Mouse (Mus musculus) left cerebral cortex, postnatal 25 days (tissue): ENCODE data around the gene Cldn5. TPM values are rescaled to one million over a fixed set of nuclear protein-coding genes. Genes with fewer than 3 reads are reported as not detected.

Experiments
- DNase-seq, 2 experiments: peaks; one replicate each; pipeline ENCODE4 v3.0.0; 2022; ENCODE audit warnings: low spot score in 2 of 2, mixed read lengths in 1 of 2
- intact Hi-C: fragments of 180-260 bp; cut with DNase I; formaldehyde crosslinking; loops from one replicate; pipeline ENCODE4 v1.15.1; 2025
- total RNA-seq, 2 experiments: library from RNA; stranded (reverse); gene quantifications; 2 replicates each; pipeline ENCODE4 v1.2.3; 2021

Cldn5 gene
- total RNA-seq, 2 experiments from 2014 or later, result 51.1 to 67.2 TPM

DNA sequence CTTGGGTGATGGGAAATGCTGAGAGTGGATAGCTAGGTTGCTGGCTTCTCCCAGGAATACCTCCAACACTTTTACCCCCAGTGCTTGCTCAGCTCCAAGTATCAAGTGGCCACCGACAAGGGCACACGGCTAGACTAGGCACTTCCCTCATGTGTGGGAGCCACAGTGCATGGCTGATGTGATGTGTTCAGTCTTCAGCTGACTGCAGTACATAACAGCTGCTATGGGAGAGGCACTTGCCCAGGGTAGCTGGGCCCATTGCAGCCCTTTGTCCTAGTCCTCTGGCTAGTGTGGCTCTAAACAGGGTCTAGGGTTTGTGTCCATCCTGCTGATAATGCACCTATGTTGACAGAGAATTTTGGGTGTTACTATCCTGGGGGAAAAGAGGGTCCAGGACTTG is 1.8 kb downstream of the Cldn5 start:
- intact Hi-C loops, result loop anchor here (5.0 kb wide), 1 partner anchor 46 kb away; no protein-coding TSS in a partner anchor
- DNase-seq, result no peak

DNA sequence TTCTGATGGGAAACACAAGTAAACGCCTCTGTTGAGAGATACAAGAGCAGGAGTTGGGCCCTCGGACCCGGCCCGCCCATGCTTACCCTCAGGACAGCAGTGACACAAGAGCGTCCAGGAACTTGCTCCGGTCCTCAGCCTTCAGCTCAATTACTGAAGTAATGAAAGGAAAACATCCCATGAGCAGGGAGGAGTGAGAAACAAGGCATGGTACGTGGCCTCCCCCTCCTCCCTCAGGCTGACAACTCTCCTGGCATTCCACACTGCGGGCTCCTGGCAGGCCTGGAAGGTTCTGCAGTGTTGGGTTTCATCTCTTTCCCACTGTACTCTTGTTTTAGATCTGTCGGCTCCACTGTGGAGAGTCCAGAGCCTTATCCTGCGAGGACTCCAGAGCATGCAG is 5.2 kb downstream of the Cldn5 start:
- no peak for DNase-seq

DNA sequence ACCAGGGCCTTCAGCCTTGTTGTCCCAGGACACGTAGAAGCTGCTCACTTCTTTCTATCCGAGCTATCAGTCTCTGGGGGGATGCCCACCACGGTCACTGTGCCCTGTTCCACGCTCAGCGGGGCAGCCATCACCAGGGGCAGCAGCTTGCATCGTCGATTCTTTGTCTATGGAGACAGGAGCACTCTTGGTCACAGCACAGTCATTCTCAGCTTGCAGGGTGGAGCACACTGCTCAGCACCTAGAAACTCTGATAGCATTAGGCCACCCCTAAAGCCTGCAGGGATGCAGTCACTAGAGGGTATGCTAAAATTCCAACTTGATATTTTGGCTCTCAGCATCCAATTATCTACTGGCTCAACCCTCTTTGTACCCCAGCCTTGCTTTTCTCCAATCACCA is 8.4 kb downstream of the Cldn5 start:
- intact Hi-C loops, result no loop called here
- no peak for DNase-seq

More for the DNA sequence above, 5.2 kb downstream of the Cldn5 start:
- intact Hi-C loops, result no loop called here

DNA sequence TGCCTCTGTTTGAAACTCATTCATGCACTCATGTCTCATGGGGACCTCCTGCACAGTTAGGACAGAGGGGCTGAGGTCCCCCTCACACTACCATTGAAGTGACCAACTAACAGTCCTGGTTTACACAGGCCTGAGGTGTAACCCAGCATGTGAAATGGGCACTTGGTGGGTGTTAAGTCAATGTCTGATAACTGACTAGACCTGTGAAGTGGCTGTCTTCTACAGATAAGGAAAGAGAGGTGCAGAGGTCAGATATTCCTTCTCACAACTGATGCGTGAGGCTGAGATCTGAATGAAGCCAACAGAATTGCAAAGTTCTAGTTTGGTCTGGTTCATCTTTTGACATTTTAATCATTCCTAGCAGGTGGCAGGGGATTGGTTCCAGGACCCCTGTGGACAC is 8.8 kb downstream of the Cldn5 start:
- DNase-seq, result no peak
- intact Hi-C loops, result no loop called here

DNA sequence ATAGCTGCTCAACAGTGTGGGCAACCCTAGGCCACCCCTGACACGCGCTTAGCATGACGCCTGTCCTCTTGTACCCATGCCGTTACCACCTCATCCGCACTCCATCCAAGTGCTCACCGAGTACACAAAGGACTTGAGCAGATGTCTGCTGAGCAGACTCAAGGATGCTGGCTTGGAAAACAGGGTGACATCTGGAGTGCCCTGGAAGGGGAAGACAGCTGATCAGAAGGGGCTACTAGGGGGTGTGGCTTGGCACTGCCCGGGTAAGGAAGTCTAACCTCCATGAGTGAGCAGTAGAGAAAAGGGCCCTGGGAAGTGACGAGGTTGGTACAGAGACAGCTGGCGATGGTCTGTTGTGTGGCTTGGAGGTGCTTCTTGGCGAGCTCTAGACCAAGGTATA is 10.0 kb downstream of the Cldn5 start:
- DNase-seq, result no peak
- intact Hi-C loops, result no loop called here

DNA sequence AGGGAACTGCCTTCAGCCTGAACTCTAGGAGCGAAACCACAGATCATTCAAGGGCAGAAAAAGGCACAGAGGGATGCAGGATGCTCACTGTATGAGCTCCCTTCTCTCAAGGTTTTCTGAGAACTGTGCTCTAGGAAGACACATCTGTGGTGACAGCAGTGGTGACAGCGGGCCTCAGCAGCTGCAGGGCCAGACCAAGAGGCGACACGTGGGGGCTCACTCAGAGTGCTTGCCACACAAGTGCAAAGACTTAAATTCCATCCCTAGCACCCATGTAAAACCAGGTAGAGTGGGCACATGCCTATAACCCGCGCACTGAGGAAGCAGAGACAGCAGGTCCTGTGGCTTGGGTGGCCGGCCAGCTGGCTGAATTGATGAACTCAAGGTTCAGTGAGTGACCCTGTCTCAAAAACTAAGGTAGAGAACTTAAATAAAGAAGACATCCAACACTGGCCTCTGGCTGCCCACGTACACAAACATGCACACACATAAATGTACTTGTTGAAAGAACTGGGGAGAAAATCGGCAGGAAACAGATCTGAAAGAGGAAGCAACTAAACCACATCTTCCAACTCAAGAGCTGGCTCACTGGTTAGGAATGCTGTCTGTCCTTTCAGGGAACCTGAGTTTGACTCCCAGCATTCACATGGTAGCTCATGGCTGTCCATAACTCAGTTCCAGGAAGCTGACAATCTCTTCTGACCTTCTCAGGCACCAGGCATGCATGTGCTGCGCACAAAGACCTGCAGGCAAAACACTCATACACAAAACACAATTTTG is 12.2 kb downstream of the Cldn5 start:
- DNase-seq, result no peak
- intact Hi-C loops, result no loop called here

DNA sequence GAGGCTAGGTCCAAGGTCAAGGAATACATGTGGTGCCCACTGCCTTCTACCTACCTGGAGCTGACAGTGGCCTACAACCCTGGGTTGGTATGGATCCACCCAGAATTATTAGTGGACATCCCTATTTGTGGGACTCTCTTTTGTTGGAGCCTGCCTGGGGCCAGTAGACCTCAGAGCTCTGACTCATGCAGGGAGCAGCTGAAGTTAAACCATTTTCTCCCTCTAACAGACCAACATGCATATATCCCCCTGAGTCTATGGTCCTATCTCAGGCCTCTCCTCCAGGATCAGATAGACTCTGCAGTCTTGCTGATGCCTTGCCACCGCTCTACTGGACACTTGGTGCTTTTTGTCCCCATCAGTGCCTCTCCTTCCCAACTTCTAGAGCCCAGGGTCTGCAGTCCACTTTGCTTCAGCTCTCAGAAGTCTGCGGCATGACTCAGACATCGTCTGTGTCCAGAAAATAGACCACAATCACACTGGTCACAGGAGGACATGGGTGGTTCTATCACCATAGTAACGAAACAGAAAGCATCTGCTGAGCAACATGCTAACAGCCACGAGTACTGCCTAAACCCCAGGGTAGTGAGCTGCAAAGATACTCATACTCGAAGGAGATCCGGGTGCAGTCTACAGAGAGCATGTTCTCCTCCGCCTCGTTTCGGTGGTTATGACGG is 18.7 kb downstream of the Cldn5 start:
- peak; percentile 23 to 76 for DNase-seq
- intact Hi-C loops, result loop anchor here (5.0 kb wide), 1 partner anchor 353 kb away; no protein-coding TSS in a partner anchor

DNA sequence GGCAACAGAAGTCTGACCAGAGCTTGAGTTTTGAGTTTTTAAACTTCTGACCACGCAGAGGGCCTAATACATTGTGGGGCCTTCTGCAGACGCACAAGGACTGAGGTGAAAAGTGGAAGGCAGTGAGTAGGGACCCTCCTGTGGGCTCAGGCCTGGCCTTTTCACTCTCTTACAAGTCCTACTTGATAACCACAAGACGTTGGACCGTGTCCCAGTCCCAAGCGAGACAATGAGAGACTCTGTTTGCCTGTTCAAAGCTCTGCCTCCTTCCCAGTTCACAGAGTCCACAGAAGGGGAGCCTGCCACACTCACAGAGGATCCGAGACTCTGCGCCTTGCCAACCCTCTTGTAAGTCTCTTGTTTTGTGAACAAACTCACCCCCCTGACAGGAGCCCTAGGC is 20.0 kb downstream of the Cldn5 start:
- intact Hi-C loops, result loop anchor here (5.0 kb wide), 1 partner anchor 354 kb away; no protein-coding TSS in a partner anchor
- DNase-seq, result no peak

DNA sequence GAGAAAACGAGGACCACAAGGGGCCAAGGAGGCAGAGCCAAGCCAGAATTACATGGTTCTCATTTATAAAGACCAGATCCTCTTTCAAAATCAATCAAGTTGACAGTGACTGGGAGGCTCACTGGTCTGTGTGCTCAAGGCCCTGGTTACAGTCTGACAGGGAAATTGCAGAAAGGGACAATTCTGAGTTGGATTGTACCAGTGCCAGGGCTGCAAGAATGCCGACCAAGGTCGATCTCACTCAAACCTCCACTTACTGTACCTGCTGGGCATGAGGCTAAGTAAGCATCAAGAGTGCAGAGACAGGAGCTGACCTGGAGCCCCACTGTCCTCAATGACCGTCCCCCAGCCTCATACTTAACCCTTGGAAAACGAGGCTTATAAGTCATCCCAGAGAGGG is 21.5 kb downstream of the Cldn5 start:
- intact Hi-C loops, result loop anchor here (1.0 to 5.0 kb wide), 3 partner anchors 102 to 356 kb away; partner anchors contain the start of gene Gm49601
- DNase-seq, result no peak

DNA sequence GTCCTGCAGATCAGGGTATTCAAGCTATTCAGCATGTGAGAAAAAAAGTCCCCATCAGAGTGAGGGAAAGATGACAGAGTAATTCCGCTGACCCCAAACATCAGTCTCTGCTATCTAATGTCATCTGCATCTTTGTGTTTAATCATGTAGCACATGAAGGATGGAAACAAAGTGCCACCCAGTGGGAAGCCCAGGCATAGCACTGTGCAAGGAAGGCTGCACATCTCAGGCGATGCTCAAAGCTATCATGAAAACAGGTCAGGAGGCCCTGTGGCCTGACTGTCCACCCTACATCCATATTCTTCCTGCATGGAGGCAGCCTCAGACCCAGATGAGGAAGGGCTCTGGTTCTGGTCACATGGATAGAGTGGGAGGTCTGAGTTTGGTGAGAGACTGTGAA is 22.2 kb downstream of the Cldn5 start:
- peak; percentile 78 to 82 for DNase-seq
- intact Hi-C loops, result loop anchor here (1.0 to 5.0 kb wide), 3 partner anchors 103 to 357 kb away; partner anchors contain the start of gene Gm49601

DNA sequence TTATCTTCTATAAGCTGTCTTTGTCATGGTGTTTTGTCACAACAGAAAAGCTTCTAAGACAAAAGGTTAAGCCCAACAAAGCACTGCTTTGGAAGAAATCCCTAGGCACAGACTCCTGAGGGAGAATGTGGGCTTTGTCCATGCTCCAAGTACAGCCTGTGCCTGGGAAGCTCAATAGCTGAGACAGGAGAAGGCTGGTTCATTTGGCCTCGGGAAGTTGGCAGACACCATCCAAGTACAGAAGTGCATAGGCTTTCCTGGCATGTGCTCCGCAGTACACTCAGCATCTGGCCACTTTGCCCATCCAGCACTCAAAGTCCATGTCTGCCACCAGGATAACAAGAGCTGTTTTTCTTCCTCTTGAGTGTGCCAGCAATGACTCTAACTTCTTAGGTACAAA is 29.1 kb downstream of the Cldn5 start:
- intact Hi-C loops, result no loop called here

DNA sequence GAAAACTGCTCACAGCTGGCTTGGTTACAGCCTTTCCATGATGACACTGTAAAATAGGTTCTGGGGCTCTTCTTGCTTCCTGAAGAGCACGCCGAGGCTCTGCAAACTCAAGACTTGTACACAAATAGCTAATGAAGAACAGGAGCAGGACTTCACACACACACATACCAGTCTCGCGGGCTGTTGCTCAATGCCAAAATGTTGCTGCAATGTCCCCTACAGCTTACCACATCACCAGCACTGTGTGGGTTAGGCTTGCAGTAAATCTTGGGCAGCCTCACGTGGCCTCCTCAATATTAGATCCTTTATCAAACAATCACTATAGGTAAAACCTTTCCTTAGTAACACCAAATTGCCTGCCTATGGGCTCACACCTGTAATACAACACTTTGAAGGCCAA is 32.4 kb downstream of the Cldn5 start:
- no peak for DNase-seq
- intact Hi-C loops, result no loop called here

More for the DNA sequence above, 29.1 kb downstream of the Cldn5 start:
- DNase-seq, result no peak

DNA sequence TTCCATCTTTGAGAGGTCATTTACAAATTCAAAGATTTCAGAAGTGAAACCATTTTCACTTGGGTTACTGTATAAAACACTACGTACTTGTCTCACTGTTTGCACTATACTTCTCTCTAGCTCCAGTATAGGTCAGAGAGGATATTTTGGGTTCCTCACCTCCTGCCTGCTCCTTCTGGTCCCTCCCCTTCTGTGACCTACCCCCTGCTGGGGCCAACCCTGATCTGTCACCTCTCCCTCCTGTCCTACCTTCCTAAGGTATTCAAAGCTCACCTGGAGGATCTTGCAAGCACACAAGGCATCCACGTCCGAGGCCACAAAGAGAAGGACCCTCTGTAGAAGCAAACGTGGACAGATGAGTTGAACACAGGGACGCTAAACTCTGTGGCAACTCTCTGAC is 34.4 kb downstream of the Cldn5 start:
- no peak for DNase-seq
- intact Hi-C loops, result loop anchor here (5.0 kb wide), 1 partner anchor 66 kb away; the partner anchor contains the start of genes Hira and Mrpl40

DNA sequence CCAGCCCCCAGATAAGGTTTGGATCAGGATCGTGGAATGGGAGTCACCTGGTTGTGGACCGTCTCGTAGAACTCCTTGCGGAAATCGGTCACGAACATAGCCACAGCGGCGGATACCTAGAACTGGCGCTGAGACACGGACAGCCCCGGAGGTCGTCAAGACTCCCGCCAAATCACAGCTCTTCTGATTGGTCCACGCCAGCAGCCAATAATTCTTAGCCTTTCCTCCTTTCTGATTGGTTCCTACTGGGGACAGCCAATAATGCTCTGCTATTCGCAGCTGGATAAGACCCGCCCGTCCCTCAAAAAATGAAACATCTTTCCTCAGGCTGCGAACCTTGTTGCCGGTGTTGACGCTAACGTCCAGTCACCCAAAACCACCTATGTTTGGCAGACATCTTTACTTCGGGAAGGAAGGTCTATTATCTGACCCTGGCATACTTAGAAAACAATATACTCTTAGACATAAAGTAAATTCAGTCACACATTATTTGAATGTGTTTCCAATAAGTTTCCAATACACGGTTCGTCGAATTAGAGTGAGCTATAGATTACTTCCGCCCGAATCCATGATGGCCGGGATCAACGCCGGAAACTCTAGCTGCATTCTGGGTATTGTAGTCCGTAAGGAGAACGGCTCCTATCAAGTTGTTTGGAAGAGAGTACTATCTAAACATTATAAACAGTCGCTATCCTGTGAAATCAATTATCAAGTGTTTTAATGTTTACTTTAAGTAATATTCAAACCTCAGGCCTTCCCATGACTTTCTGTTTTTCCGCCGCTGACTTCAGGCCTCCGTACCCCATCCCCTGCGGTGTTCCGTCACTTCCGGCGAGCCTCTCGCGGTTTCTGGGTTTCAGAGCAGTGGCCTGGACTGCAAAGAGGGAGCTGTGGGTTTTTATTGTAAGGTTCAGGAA is 35.1 kb downstream of the Cldn5 start, which contains the start of the genes Ufd1 and Cdc45:
Gene Ufd1, plus strand, starts transcription at position 312 of the 917 bp plus-strand sequence.
Gene Cdc45, minus strand, starts transcription at position 520 of the 917 bp plus-strand sequence.
- intact Hi-C loops, result loop anchor here (5.0 kb wide), 1 partner anchor 66 kb away; the partner anchor contains the start of genes Hira and Mrpl40
- peak; percentile 88 to 98 for DNase-seq

DNA sequence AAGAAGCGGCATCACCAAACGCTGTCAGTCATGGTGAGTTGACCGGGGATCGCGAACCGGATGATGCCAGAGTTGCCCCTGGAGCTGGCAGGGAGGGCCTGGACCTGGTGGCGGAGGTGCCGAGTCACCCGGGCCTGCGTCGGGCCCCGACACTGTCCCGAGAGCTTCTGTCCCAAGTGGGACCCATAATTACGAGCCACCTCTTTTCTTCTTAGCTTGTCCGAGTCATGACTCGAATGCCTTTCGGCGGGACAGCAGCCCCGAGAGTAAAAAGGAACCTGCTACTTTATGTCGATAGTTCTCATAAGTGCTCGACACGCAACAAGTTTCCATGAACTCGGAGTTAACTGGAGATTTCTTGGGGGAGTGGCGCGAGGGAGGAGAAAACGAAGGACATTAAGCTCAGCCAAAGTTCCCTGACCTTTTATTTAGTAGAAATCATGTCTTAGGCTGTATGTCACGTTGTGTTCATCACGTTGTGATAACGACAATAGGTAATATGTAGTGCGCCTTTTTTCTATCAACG is 35.8 kb downstream of the Cldn5 start:
- intact Hi-C loops, result loop anchor here (5.0 kb wide), 1 partner anchor 65 kb away; the partner anchor contains the start of genes Hira and Mrpl40
- DNase-seq, result no peak

DNA sequence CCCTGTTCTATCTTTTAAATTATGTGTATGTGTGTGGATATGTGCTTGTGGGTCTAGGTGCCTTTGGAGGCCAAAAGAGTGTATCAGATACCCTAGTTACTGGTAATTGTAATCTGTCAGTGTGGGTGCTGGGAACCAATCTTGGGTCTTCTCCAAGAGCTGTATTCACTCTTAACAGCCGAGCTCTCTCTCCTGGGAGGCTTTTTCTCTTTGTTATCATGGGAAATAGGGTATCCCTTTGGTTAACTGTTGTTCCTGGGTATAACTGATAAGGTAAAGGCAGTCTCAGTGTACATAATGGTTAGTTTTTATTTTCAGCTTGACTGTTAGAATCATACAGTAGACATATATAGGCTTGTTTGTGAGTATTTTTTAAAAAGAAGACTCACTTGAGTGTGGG is 45.7 kb downstream of the Cldn5 start:
- DNase-seq, result no peak
- intact Hi-C loops, result no loop called here

DNA sequence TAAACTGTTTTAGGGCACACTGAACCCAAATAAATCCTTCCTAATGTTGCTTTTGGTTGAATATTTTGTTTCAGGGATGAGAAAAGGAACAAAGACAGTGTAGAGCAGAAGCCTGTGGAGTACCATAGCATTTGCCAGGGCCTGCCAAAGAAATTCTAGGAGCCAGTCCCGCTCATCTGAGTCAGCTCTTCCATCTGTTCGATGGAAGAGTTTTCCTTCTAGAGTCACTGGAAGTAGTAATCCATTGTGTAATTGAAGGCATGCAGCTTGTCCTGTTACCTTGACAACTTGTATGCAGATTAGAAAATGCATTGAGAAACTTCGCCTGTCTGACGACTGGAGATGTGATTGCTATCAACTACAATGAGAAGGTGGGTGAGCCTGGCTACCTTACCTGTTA is 46.3 kb downstream of the Cldn5 start:
- intact Hi-C loops, result no loop called here

More for the DNA sequence above, 46.3 kb downstream of the Cldn5 start:
- DNase-seq, result peak; percentile 31 to 78
